In the genomic region with DNA sequence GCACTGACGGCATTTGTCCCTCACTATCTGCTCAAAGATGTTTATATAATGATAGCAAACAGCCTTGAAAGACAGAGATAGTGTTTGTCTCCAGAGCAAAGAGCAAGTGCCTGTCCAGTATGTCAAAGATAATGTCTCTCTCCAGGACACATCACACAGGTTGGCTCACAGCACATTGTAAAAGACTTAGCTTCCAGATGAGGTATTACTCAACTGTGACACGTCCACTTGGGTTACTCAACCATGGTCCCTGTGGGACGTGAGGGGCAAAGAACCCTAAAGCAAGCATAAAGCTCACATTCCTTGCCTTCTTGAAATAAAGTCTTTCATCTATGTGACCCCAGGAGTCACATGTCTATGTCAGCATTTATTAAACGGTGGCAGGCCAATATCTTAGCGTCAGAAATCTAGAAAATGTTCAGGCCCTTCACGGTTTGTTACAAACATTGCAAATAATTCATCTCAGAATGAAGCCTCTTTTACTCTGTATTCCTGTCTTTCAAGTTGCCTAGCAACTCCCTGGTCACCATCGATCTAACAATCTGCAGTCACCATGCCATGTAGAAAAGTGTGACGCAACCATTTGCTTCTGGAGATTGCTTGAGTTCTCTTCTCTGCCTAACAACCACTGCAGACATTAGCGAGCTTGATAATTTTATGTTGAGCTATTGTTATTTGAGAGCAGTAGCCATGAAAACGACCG, we compare ENCODE assay signal across 20 mouse cellular contexts. TPM values are rescaled to one million over a fixed set of nuclear protein-coding genes. Genes with fewer than 3 reads are reported as not detected.
A peak's percentile ranks its signal among the peaks of the same experiment; 100 is the strongest.
DNase-seq lines count a peak whose midpoint lies in the region; ATAC-seq lines count a peak whose summit lies in the region.
"Had no signal": no experiment of that assay in that cellular context is flagged by ENCODE, and none has a peak within 500 bp of the region (broad histone marks: within the 10 kb centered on the region; RNA-seq: fewer than 3 reads in every experiment).

No protein-coding gene starts in this region.

- H3K27ac ChIP-seq in midbrain, embryonic 11.5 days (ENCODE audit: low read depth, low read length), result no peak overlapping the region
- H3K27ac ChIP-seq in midbrain, embryonic 10.5 days (replicated peaks), result no peak overlapping the region
- 0 out of 2 replicates have a peak overlapping the region, but pooled peaks have one; percentile 15 for H3K27ac ChIP-seq in limb, embryonic 10.5 days
- H3K27ac ChIP-seq: embryonic facial prominence, embryonic 12.5 days; limb, embryonic 12.5 days; lung, embryonic 15.5 days; stomach, embryonic 15.5 days had no signal

- H3K36me3 ChIP-seq in midbrain, embryonic 11.5 days (ENCODE audit: control insufficient read depth, insufficient read depth, low read length), result no peaks in the 10 kb centered on the region
- no peaks in the 10 kb centered on the region for H3K36me3 ChIP-seq in midbrain, embryonic 10.5 days
- H3K36me3 ChIP-seq in limb, embryonic 10.5 days, result no peaks in the 10 kb centered on the region
- H3K36me3 ChIP-seq: embryonic facial prominence, embryonic 12.5 days; heart, embryonic 12.5 days; limb, embryonic 12.5 days; lung, embryonic 15.5 days; stomach, embryonic 15.5 days had no signal

- H3K4me3 ChIP-seq in midbrain, embryonic 11.5 days (ENCODE audit: low read depth, low read length), result no peak overlapping the region
- H3K4me3 ChIP-seq in midbrain, embryonic 10.5 days, result no peak overlapping the region
- H3K4me3 ChIP-seq in limb, embryonic 10.5 days, result no peak overlapping the region
- H3K4me3 ChIP-seq: embryonic facial prominence, embryonic 12.5 days; heart, embryonic 12.5 days; limb, embryonic 12.5 days; lung, embryonic 15.5 days; stomach, embryonic 15.5 days had no signal

- no peaks in the 10 kb centered on the region for H3K9me3 ChIP-seq in midbrain, embryonic 11.5 days (ENCODE audit: control insufficient read depth, low read length)
- H3K9me3 ChIP-seq in midbrain, embryonic 10.5 days (replicated peaks), result no peaks in the 10 kb centered on the region
- no peaks in the 10 kb centered on the region for H3K9me3 ChIP-seq in limb, embryonic 10.5 days (replicated peaks)
- H3K9me3 ChIP-seq: embryonic facial prominence, embryonic 12.5 days; heart, embryonic 12.5 days; limb, embryonic 12.5 days; lung, embryonic 15.5 days; stomach, embryonic 15.5 days had no signal

- no peak overlapping the region for H3K4me2 ChIP-seq in midbrain, embryonic 11.5 days
- H3K4me2 ChIP-seq: embryonic facial prominence, embryonic 12.5 days; heart, embryonic 12.5 days; limb, embryonic 12.5 days; lung, embryonic 15.5 days; stomach, embryonic 15.5 days had no signal

- peaks cover 4% of the 10 kb centered on the region; the same call in 1 of the 2 replicates for H3K4me1 ChIP-seq in midbrain, embryonic 11.5 days (ENCODE audit: control insufficient read depth, insufficient read depth, low read length)
- H3K4me1 ChIP-seq in midbrain, embryonic 10.5 days, result peaks cover 33% of the 10 kb centered on the region
- H3K4me1 ChIP-seq in limb, embryonic 10.5 days, result peaks cover 34% of the 10 kb centered on the region
- H3K4me1 ChIP-seq: heart, embryonic 12.5 days; lung, embryonic 15.5 days; stomach, embryonic 15.5 days had no signal

- WGBS in midbrain, embryonic 11.5 days, result 40% methylated on average over 11 of the region's 11 CpGs
- WGBS in midbrain, embryonic 10.5 days, result 52% methylated on average over 11 of the region's 11 CpGs
- 49% methylated on average over 11 of the region's 11 CpGs for WGBS in limb, embryonic 10.5 days

- DNase-seq in adrenal gland, adult 2 months, result peak; percentile 23
- no peak for DNase-seq in adrenal gland, adult 8-10 months
- no peak for DNase-seq in midbrain, embryonic 11.5 days (ENCODE audit: low spot score, missing footprints)
- DNase-seq in midbrain, embryonic 10.5 days (ENCODE audit: low spot score), result no peak
- no peak for DNase-seq in limb, embryonic 10.5 days (ENCODE audit: low spot score)
- no peak for DNase-seq in thymus, postnatal 14 days
- DNase-seq in lung, postnatal 25 days (ENCODE audit: low spot score), result no peak
- DNase-seq in testis, postnatal 10 days (ENCODE audit: low spot score), result no peak
- DNase-seq: adrenal gland, postnatal 25 days; cerebellum, postnatal 36 days; gastrocnemius, postnatal 36 days; kidney, adult 8-10 months; kidney, postnatal 4 days; layer of hippocampus, postnatal 36 days; thymus, postnatal 25 days had no signal

- H3K27me3 ChIP-seq in midbrain, embryonic 11.5 days (ENCODE audit: control insufficient read depth, insufficient read depth, low read length), result no peaks in the 10 kb centered on the region
- no peaks in the 10 kb centered on the region for H3K27me3 ChIP-seq in midbrain, embryonic 10.5 days (ENCODE audit: low read depth, poor library complexity, severe bottlenecking)
- no peaks in the 10 kb centered on the region for H3K27me3 ChIP-seq in limb, embryonic 10.5 days (ENCODE audit: low read depth, poor library complexity, severe bottlenecking)
- H3K27me3 ChIP-seq: embryonic facial prominence, embryonic 12.5 days; heart, embryonic 12.5 days; limb, embryonic 12.5 days; lung, embryonic 15.5 days; stomach, embryonic 15.5 days had no signal

- ATAC-seq in midbrain, embryonic 11.5 days (ENCODE audit: low FRiP score), result peak; percentile 47; the same call in 1 of the 2 replicates

- no peak overlapping the region for H3K9ac ChIP-seq in midbrain, embryonic 11.5 days (ENCODE audit: low read length)
- H3K9ac ChIP-seq: embryonic facial prominence, embryonic 12.5 days; heart, embryonic 12.5 days; limb, embryonic 12.5 days; lung, embryonic 15.5 days; stomach, embryonic 15.5 days had no signal

RNA-seq across cellular contexts. Expression of a gene that starts 45.4 kb away (rescaled TPM):
- total RNA-seq in adrenal gland, adult 2 months (2021), result 100 to 1,000 TPM in 1 of 2 experiments, 10 to 100 TPM in 1; 56.3 to 121 TPM
- polyA plus RNA-seq in adrenal gland, adult 2 months (2012; rRNA removed), result 41.9 and 43.7 TPM in 2 replicates
- total RNA-seq in adrenal gland, adult 8-10 months (2022), result 10 to 100 TPM; 61.7 to 93.1 (median 71.1) TPM
- 142 and 144 TPM in 2 replicates for polyA plus RNA-seq in midbrain, embryonic 11.5 days (2014; fragmentation: Nextera tagmentation; extraction: Ambion mirVana)
- 84.9 and 139 TPM in 2 replicates for polyA plus RNA-seq in midbrain, embryonic 10.5 days (2016; fragmentation: Nextera tagmentation; extraction: Ambion mirVana)
- polyA plus RNA-seq in limb, embryonic 10.5 days (2016; fragmentation: Nextera tagmentation; extraction: Ambion mirVana), result 109 and 248 TPM in 2 replicates

RNA-seq across cellular contexts. Expression of a gene that starts 50.6 kb away (rescaled TPM):
- total RNA-seq in adrenal gland, adult 2 months (2021), result 10 to 100 TPM; 27.5 to 32.3 TPM
- 25.6 and 36.5 TPM in 2 replicates for polyA plus RNA-seq in adrenal gland, adult 2 months (2012; rRNA removed)
- 10 to 100 TPM; 34.7 to 50.3 (median 38.3) TPM for total RNA-seq in adrenal gland, adult 8-10 months (2022)
- polyA plus RNA-seq in midbrain, embryonic 11.5 days (2014; fragmentation: Nextera tagmentation; extraction: Ambion mirVana), result 47.5 and 47.6 TPM in 2 replicates
- 32.0 and 32.2 TPM in 2 replicates for polyA plus RNA-seq in midbrain, embryonic 10.5 days (2016; fragmentation: Nextera tagmentation; extraction: Ambion mirVana)
- 84.3 and 89.6 TPM in 2 replicates for polyA plus RNA-seq in limb, embryonic 10.5 days (2016; fragmentation: Nextera tagmentation; extraction: Ambion mirVana)
